Mouse (Mus musculus): ENCODE results near the gene Sox5. TPM values are rescaled to one million over a fixed set of nuclear protein-coding genes. Genes with fewer than 3 reads are reported as not detected.
"Not testable (repeated sequence)": the region's sequence is repeated elsewhere in the genome, so short reads cannot be mapped to it uniquely, and the experiment has no call there.

Sox5 gene
- total RNA-seq, 2 experiments from 2014 or later = 2.6 to 2.9 TPM

- no peak for DNase-seq
These were observed 503.2 kb downstream of the Sox5 start for GRCm38 (mm10) chr6:144278505-144279053.

GRCm38 (mm10) chr6:144273425-144273824 is 508.4 kb downstream of the Sox5 start:
- DNase-seq = not testable (repeated sequence)

GRCm38 (mm10) chr6:144271326-144271725 is 510.5 kb downstream of the Sox5 start:
- DNase-seq = no peak

- DNase-seq = peak in 1 of 2 experiments; percentile 16
These were observed 511.5 kb downstream of the Sox5 start for GRCm38 (mm10) chr6:144270306-144270705.

GRCm38 (mm10) chr6:144269666-144270065 is 512.1 kb downstream of the Sox5 start:
- no peak for DNase-seq

- DNase-seq = no peak
These were observed 516.0 kb downstream of the Sox5 start for GRCm38 (mm10) chr6:144265752-144266151.

- DNase-seq = no peak
These were observed 516.8 kb downstream of the Sox5 start for GRCm38 (mm10) chr6:144265004-144265403.

GRCm38 (mm10) chr6:144264320-144264915 is 517.4 kb downstream of the Sox5 start:
- no peak for DNase-seq

- DNase-seq = peak in 1 of 2 experiments; percentile 15
These were observed 525.3 kb downstream of the Sox5 start for GRCm38 (mm10) chr6:144256500-144256899.

GRCm38 (mm10) chr6:144252191-144252718 is 529.5 kb downstream of the Sox5 start:
- DNase-seq = no peak

- DNase-seq = no peak
These were observed 530.3 kb downstream of the Sox5 start for GRCm38 (mm10) chr6:144251222-144252170.

- DNase-seq = no peak
These were observed 531.1 kb downstream of the Sox5 start for GRCm38 (mm10) chr6:144250625-144251181.

GRCm38 (mm10) chr6:144236581-144236980 is 545.2 kb downstream of the Sox5 start:
- no peak for DNase-seq

- no peak for DNase-seq
These were observed 577.8 kb downstream of the Sox5 start for GRCm38 (mm10) chr6:144203970-144204369.

- no peak for DNase-seq
These were observed 578.8 kb downstream of the Sox5 start for GRCm38 (mm10) chr6:144203013-144203412.

- DNase-seq = no peak
These were observed 580.3 kb downstream of the Sox5 start for GRCm38 (mm10) chr6:144201402-144202040.

- DNase-seq = no peak
These were observed 584.3 kb downstream of the Sox5 start for GRCm38 (mm10) chr6:144197209-144198119.

GRCm38 (mm10) chr6:144195934-144196333 is 585.8 kb downstream of the Sox5 start:
- DNase-seq = no peak

- no peak for DNase-seq
These were observed 598.7 kb downstream of the Sox5 start for GRCm38 (mm10) chr6:144183087-144183486.

- not testable (repeated sequence) for DNase-seq
These were observed 599.3 kb downstream of the Sox5 start for GRCm38 (mm10) chr6:144182429-144182828.
